Comparison of ENCODE assay signal across 18 mouse cellular contexts in genomic region chr7:83023990-83024389, GRCm38 (mm10).
DNase-seq lines count a peak whose midpoint lies in the region; ATAC-seq lines count a peak whose summit lies in the region.
"Had no signal": no experiment of that assay in that cellular context is flagged by ENCODE, and none has a peak within 500 bp of the region (broad histone marks: within the 10 kb centered on the region; RNA-seq: fewer than 3 reads in every experiment).

No protein-coding gene starts in this region.

- ATAC-seq in CD4-positive, CD25-positive, alpha-beta regulatory T cell, adult 4 months: no peak
- ATAC-seq in megakaryocyte, adult 5-6 weeks (ENCODE audit: poor library complexity, severe bottlenecking): peak; percentile 22; the same call in 1 of the 2 replicates
- ATAC-seq: liver, postnatal 0 days had no signal

- peak; percentile 48 for DNase-seq in CD4-positive, CD25-positive, alpha-beta regulatory T cell, adult 2 months (ENCODE audit: low read depth, low spot score)
- peak; percentile 8 for DNase-seq in thymus, postnatal 0 days (ENCODE audit: low spot score)
- DNase-seq in thymus, postnatal 14 days: no peak
- DNase-seq in adrenal gland, postnatal 14 days: no peak
- no peak for DNase-seq in adrenal gland, postnatal 10 days
- no peak for DNase-seq in urinary bladder, postnatal 25 days (ENCODE audit: low spot score)
- DNase-seq: cerebellum, adult 18-20 months; cerebellum, postnatal 14 days; embryo, embryonic 11 days; heart, postnatal 4 days; kidney, postnatal 4 days; liver; liver, postnatal 0 days; lung, postnatal 14 days; midbrain, embryonic 14.5 days; retina, postnatal 1 day had no signal

Comparison
In these comparisons a context has a peak if more than half of its experiments do, and no peak if none do; other contexts are left out.
1. DNase-seq: peak in CD4-positive, CD25-positive, alpha-beta regulatory T cell, adult 2 months (single experiment) and thymus, postnatal 0 days (single experiment); none in thymus, postnatal 14 days (single experiment), adrenal gland, postnatal 14 days (single experiment), adrenal gland, postnatal 10 days (single experiment) and urinary bladder, postnatal 25 days (single experiment).